Mouse (Mus musculus) kidney, postnatal 14 days (tissue): Measurements from ENCODE around the gene Ufsp1.
A peak's percentile ranks its signal among the peaks of the same experiment; 100 is the strongest.
"Not testable (repeated sequence)": the region's sequence is repeated elsewhere in the genome, so short reads cannot be mapped to it uniquely, and the experiment has no call there.

ENCODE experiments used
- DNase-seq: peaks from one replicate; pipeline ENCODE4 v3.0.0; 2022; ENCODE audit warnings: mixed read lengths

The Ufsp1 gene

DNA sequence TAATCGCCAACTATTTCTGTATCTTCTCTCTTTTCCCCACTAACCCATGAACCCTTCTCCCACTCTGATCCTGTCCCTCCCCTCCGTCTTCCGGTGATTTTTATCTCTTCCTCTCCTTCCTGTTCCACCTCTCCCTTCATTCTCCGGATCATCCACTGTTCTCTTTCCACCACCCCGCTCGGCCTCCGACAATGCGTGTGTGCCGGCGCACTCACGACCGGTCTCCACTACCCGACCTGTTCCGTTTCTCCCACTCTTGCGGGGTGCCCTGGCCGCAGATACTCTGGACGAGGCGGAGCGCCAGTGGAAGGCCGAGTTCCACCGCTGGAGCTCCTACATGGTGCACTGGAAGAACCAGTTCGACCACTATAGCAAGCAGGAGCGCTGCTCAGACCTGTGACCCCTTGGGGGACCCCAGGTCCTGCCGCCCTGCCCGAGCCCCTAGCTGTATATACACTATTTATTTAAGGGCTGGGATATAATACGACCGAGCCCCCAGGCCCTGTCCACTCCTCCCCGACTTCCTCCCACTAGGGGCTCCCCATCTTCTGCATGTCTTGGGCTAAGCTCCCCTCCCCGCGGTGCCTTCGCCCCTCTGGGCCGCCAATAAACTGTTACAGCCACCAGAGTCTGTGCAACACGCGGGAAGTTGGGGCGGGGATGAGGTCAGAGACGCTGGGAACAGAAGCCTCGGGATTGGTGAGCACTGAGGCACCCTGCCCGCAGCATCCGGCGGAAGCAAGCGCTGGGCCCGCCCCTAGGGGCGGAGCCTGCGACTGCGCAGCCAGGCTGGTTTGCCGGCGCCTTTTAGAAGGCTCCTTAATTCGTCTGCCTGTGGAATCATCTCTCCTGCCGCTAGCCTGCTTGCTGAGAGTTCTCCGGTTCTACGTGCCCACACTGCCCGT, at the start of gene Ufsp1:
Ufsp1 (plus strand) TSS at position 791 of the 905 bp plus-strand sequence.
- peak; percentile 98 for DNase-seq

- no peak for DNase-seq
Measured at GRCm38 (mm10) chr5:137263897-137264720, 30.3 kb upstream of the Ufsp1 start.

DNA sequence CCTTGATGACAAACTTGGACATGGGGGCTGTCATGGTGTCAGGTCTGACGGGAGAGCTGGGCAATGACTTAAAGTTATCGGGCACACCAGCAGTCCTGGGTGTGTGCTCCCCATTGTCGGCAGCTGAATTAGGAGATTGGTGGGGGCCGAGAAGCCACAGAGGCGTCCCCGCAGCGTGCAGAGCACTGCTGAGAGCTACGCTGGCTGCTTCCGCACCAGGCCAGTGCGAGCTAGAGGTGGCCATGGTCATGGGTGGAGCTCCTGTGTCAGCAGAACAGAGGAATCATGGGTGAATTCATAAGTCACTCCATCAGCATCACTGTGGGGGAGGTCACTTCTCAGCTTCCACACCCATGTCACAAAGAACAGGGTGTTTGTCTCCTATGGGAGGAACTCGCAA, 29.6 kb upstream of the Ufsp1 start:
- DNase-seq: no peak

- DNase-seq: peak; percentile 47
Measured at GRCm38 (mm10) chr5:137268131-137268910, 26.1 kb upstream of the Ufsp1 start.

DNA sequence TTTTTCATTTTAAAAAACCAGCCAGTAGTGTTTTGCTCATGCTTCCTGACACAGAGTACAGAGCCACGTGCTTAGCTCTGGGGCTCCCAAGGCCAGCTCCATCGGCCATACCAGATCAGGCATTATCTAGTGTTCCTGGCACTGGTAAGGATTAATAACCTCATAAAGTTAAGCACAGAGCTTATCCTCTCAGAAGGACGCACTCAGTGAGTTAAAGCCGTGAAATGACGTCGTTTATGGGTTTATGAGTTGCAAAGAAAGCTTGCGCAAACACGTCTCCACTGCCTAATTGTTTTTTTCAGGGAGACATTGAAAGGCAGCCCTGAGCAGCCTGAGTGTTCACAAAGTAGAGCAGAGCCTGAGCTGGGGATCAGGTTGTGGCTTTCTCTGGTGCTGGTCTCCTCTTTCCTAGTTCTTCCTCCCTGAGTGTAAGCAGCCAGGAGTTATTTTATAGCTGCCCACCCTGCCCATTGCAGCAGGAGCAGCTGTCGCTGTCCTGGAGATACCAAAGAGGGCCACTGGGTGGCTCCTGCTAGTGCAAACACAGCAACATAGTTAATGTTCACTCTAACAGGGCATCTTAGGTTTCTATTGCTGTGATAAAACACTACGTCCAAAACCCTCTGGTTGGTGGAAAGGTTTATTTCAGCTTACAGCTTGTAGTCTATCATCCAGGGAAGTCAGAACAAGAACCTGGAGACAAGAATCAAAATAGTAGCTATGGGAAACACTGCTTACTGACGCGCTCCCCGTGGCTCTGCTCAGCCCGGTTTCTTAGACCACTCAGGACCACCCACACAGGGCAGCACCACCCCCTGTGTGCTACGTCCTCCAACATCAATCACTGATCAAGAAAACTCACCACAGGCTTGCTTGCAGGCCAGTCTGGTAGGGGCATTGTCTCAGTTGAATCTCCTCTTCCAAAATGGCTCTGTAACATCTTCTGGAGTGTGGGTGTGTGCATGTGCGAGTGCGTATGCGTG, 16.8 kb upstream of the Ufsp1 start:
- peak; percentile 55 for DNase-seq

DNA sequence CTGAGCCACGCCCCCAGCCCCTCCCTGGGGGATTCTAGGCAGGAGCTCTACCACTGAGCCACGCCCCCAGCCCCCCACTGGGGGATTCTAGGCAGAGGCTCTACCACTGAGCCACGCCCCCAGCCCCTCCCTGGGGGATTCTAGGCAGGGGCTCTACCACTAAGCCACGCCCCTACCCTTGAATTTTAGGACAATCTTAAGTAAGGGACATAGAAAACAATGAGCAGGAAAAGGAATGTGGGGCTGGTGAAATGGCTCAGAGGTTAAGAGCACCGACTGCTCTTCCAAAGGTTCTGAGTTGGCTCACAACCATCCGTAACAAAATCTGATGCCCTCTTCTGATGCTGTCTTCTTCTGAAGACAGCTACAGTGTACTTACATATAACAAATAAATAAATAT, 10.0 kb upstream of the Ufsp1 start:
- not testable (repeated sequence) for DNase-seq

GRCm38 (mm10) chr5:137285045-137285444, 9.4 kb upstream of the Ufsp1 start:
- DNase-seq: no peak

GRCm38 (mm10) chr5:137285986-137286385, 8.4 kb upstream of the Ufsp1 start:
- no peak for DNase-seq

DNA sequence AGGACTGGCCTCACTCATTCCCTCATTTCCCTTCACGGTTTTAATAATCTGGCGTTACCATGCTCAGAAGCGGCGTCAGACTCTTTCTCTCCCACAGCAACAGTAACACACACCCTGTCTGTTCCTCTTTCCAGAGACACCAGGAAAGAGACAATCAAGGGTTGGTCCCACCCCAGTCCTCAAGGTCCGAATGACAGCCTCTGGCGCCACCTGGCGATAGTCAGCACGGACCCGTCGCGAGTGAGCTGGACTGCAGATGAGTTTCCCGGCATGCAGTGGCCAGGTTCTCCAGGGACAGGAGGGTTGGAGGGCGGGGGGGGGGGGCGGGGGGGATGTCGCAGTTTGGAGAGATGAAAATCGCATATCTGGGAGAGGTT, 7.8 kb upstream of the Ufsp1 start:
- peak; percentile 90 for DNase-seq

- DNase-seq: no peak
Measured at GRCm38 (mm10) chr5:137287032-137287952, 7.1 kb upstream of the Ufsp1 start, which contains the start of gene Ache. Gene Ache (plus strand): TSS chr5:137287519.

DNA sequence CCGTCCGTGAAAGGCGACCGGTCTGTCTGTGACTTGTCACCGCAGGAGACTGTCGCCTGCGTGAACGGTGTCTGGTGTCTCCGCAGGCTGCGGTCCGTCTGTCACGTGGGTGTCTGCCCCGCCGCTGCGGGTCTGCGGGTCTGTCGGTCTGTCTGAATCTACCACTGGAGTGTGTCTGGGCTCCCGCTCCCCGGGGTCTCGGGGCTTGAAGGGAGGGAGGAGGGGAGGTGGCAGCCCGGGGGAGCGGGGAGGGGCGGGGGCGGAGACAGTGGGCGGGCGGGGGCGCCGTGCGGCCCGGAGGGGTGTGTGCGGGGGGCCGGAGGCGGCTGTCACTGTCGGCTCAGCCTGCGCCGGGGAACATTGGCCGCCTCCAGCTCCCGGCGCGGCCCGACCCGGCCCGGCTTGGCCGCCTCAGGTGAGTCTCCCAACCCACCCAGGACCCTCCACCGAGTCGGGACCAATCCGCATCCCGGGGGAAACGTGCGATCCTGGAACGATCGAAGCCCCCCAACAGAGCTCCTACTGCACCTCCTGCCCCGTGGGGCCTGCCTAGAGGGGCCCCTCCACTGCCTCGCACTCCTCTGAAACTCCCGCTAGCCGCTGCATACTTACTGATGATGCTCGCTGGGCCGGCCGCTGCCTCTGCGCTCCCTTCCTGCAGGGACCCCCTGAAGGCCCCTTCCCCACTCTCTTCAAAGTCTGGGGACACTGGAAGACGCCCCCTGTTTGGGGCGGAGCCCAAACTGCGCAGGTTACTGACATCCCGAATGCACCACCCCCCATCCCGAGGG, 6.3 kb upstream of the Ufsp1 start:
- no peak for DNase-seq

GRCm38 (mm10) chr5:137288999-137289470, 5.4 kb upstream of the Ufsp1 start:
- DNase-seq: no peak

- no peak for DNase-seq
Measured at GRCm38 (mm10) chr5:137289591-137290365, 4.7 kb upstream of the Ufsp1 start.

GRCm38 (mm10) chr5:137290677-137291076, 3.8 kb upstream of the Ufsp1 start:
- peak; percentile 78 for DNase-seq

GRCm38 (mm10) chr5:137291381-137291926, 3.0 kb upstream of the Ufsp1 start:
- no peak for DNase-seq

DNA sequence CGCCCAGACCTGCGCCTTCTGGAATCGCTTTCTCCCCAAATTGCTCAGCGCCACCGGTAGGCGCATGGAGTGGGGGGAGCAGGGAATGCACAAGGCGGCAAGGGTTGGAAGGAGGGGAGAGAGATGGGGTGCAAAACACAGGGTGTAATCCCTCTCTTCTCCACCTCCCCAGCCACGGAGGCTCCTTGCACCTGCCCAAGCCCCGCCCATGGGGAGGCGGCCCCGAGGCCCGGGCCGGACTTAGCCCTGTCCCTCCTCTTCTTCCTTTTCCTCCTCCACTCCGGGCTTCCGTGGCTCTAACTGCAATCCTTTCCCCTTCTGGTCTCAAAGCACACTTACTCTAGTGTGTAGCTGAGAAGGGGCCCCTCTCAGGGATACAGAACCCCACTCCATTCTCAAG, 1.1 kb upstream of the Ufsp1 start:
- peak; percentile 91 for DNase-seq

- DNase-seq: no peak
Measured at GRCm38 (mm10) chr5:137294744-137295093, 290 bp downstream of the Ufsp1 start.

DNA sequence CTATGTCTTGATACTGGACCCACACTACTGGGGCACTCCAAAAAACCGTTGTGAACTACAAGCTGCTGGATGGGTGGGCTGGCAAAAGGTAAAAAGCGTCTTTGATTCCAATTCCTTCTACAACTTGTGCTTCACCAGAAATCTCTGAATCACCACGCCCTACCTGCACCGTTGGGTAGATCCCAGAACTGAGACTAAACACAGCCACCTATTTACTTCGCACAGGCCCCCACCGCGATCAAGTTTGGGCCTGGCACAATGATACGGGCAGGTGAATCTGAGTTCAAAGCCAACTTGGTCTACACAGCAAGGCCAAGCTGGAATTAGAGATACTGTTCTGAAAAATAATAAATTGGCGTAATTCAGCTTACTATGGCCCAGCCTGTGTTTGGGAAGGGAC, 867 bp downstream of the Ufsp1 start:
- no peak for DNase-seq
